Mouse (Mus musculus): Measurements from ENCODE around the gene Mettl3.

DNA sequence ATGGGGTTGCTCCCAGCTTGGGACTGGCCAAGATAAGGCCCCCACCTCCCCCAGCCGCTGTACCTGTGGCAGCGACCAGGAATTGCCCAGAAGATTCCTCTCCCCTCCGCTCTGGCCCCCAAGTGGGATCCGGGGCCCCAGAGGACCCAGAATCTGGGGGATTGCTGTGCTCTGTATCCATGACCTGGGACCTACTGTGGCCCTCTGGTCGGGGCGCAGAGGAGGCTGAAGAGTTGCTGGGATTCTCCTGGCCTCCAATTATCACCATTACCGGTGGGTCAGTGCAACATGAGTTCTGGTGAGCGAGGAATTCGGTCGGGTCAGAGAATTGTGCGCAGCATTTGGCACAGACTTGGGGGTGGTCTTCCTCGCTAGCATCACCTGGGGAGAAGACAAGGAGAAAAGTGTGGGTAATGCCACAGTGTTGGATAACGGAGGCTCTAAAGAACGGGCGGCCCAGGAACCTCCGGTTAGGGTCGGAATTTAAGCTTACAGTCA, 10.4 kb upstream of the Mettl3 start:
- TF ChIP-seq POLR2A (IDR thresholded peaks at IDR 0.05; ENCODE audit: insufficient read depth, low read length), result no peak
- no peak for TF ChIP-seq CTCF (IDR thresholded peaks at IDR 0.05; ENCODE audit: low read depth, low read length)
